Comparison of ENCODE assay signal across 8 mouse cellular contexts in genomic region chr17:23598582-23599552, GRCm38 (mm10). TPM values are rescaled to one million over a fixed set of nuclear protein-coding genes. Genes with fewer than 3 reads are reported as not detected.
DNase-seq lines count a peak whose midpoint lies in the region; ATAC-seq and TF ChIP-seq lines count a peak whose summit lies in the region.

Zfp13 (minus strand) TSS chr17:23599487.

- TF ChIP-seq EP300 in heart, adult 2 months (IDR thresholded peaks at IDR 0.05; ENCODE audit: insufficient read depth, low read depth, low read length) = peak; percentile 61; the same call in 1 of the 2 replicates

- 7% methylated on average over 30 of the region's 31 CpGs for WGBS in embryonic facial prominence, embryonic 14.5 days
- WGBS in heart, adult 2 months = 4% methylated on average over 31 of the region's 31 CpGs
- 9% methylated on average over 31 of the region's 31 CpGs for WGBS in limb, embryonic 13.5 days
- 11% methylated on average over 30 of the region's 31 CpGs for WGBS in midbrain, embryonic 16.5 days

- H3K27ac ChIP-seq in embryonic facial prominence, embryonic 14.5 days (replicated peaks; ENCODE audit: low read depth, low read length) = peak within 1 kb of the TSS; percentile 82
- H3K27ac ChIP-seq in heart, adult 2 months = peak within 1 kb of the TSS; percentile 87
- H3K27ac ChIP-seq in limb, embryonic 13.5 days = peak within 1 kb of the TSS; percentile 92
- peak within 1 kb of the TSS; percentile 56 for H3K27ac ChIP-seq in midbrain, embryonic 16.5 days (ENCODE audit: low read length)

- TF ChIP-seq POLR2A in heart, adult 2 months (IDR thresholded peaks at IDR 0.05; ENCODE audit: insufficient read depth, low read depth, low read length) = peak; percentile 100

- no peaks in the 10 kb centered on the region for H3K79me2 ChIP-seq in heart, adult 2 months (replicated peaks; ENCODE audit: control insufficient read depth, insufficient read depth, low read length)

- no peaks in the 10 kb centered on the region for H3K9me3 ChIP-seq in embryonic facial prominence, embryonic 14.5 days (ENCODE audit: control insufficient read depth, low read length)
- H3K9me3 ChIP-seq in limb, embryonic 13.5 days = no peaks in the 10 kb centered on the region
- no peaks in the 10 kb centered on the region for H3K9me3 ChIP-seq in midbrain, embryonic 16.5 days (replicated peaks; ENCODE audit: control insufficient read depth, low read length, poor library complexity, severe bottlenecking)

- peak within 1 kb of the TSS; percentile 34 for H3K4me3 ChIP-seq in embryonic facial prominence, embryonic 14.5 days (ENCODE audit: low read depth, low read length)
- peak within 1 kb of the TSS; percentile 49 for H3K4me3 ChIP-seq in heart, adult 2 months
- H3K4me3 ChIP-seq in limb, embryonic 13.5 days = peak within 1 kb of the TSS; percentile 48
- H3K4me3 ChIP-seq in midbrain, embryonic 16.5 days (ENCODE audit: low read depth, low read length) = peak within 1 kb of the TSS; percentile 37

- TF ChIP-seq CTCF in heart, adult 2 months (IDR thresholded peaks at IDR 0.05) = no peak

- no peaks in the 10 kb centered on the region; the same call in 1 of the 2 replicates for H3K4me1 ChIP-seq in embryonic facial prominence, embryonic 14.5 days (ENCODE audit: control insufficient read depth, insufficient read depth, low read length)
- H3K4me1 ChIP-seq in heart, adult 2 months (ENCODE audit: control insufficient read depth, insufficient read depth, low read length) = no peaks in the 10 kb centered on the region; the same call in 1 of the 2 replicates
- peaks cover 25% of the 10 kb centered on the region for H3K4me1 ChIP-seq in limb, embryonic 13.5 days
- peaks cover 3% of the 10 kb centered on the region; the same call in 1 of the 2 replicates for H3K4me1 ChIP-seq in midbrain, embryonic 16.5 days (ENCODE audit: control insufficient read depth, insufficient read depth, low read length)

- peak within 1 kb of the TSS; percentile 59 for H3K9ac ChIP-seq in embryonic facial prominence, embryonic 14.5 days (ENCODE audit: low read depth, low read length)
- peak within 1 kb of the TSS; percentile 76 for H3K9ac ChIP-seq in heart, adult 2 months (ENCODE audit: low read depth, low read length)
- peak within 1 kb of the TSS; percentile 70 for H3K9ac ChIP-seq in limb, embryonic 13.5 days
- peak within 1 kb of the TSS; percentile 39 for H3K9ac ChIP-seq in midbrain, embryonic 16.5 days (ENCODE audit: low read depth, low read length)

- H3K4me2 ChIP-seq in embryonic facial prominence, embryonic 14.5 days (ENCODE audit: low read depth, low read length) = peak within 1 kb of the TSS; percentile 61
- peak within 1 kb of the TSS; percentile 76 for H3K4me2 ChIP-seq in limb, embryonic 13.5 days (replicated peaks)
- H3K4me2 ChIP-seq in midbrain, embryonic 16.5 days (ENCODE audit: low read length) = peak within 1 kb of the TSS; percentile 52

- peak; percentile 98 for ATAC-seq in embryonic facial prominence, embryonic 14.5 days (ENCODE audit: low read depth)
- peak; percentile 96 for ATAC-seq in limb, embryonic 13.5 days (ENCODE audit: low FRiP score, low read depth)
- ATAC-seq in midbrain, embryonic 16.5 days = peak; percentile 92

- intact Hi-C loops in heart, adult 2 months (cut with DNase I) = loop anchor here (1.0 kb wide), 1 partner anchor 35 kb away; the partner anchor contains the start of gene Zfp213

- H3K27me3 ChIP-seq in embryonic facial prominence, embryonic 14.5 days (replicated peaks; ENCODE audit: control insufficient read depth, insufficient read depth, low read length) = no peaks in the 10 kb centered on the region
- no peaks in the 10 kb centered on the region for H3K27me3 ChIP-seq in heart, adult 2 months (ENCODE audit: control insufficient read depth, insufficient read depth, low read length)
- no peaks in the 10 kb centered on the region for H3K27me3 ChIP-seq in limb, embryonic 13.5 days
- no peaks in the 10 kb centered on the region for H3K27me3 ChIP-seq in midbrain, embryonic 16.5 days (ENCODE audit: control insufficient read depth, insufficient read depth, low read depth, low read length)

- peak; percentile 97 for DNase-seq in 3T3-L1 (ENCODE audit: low read depth, low spot score)
- DNase-seq in adrenal gland, postnatal 4 days (ENCODE audit: low spot score in 2 of 2) = peak; percentile 49 to 81
- DNase-seq in embryonic facial prominence, embryonic 14.5 days (ENCODE audit: low spot score) = peak; percentile 98
- peak; percentile 85 to 91 for DNase-seq in heart, adult 2 months
- peak; percentile 88 to 93 for DNase-seq in kidney, adult 8-10 months
- peak; percentile 57 to 60 for DNase-seq in spleen, postnatal 14 days (ENCODE audit: low spot score in 2 of 2)

- H3K36me3 ChIP-seq in embryonic facial prominence, embryonic 14.5 days (ENCODE audit: control insufficient read depth, insufficient read depth, low read length) = no peaks in the 10 kb centered on the region
- no peaks in the 10 kb centered on the region; the same call in 1 of the 2 replicates for H3K36me3 ChIP-seq in heart, adult 2 months (ENCODE audit: control insufficient read depth, insufficient read depth, low read length)
- H3K36me3 ChIP-seq in limb, embryonic 13.5 days = no peaks in the 10 kb centered on the region
- no peaks in the 10 kb centered on the region for H3K36me3 ChIP-seq in midbrain, embryonic 16.5 days (ENCODE audit: control insufficient read depth, insufficient read depth, low read length)

RNA-seq across cellular contexts. Expression of gene Zfp13, which starts in this region (rescaled TPM):
- total RNA-seq in adrenal gland, postnatal 4 days (2021) = 10 to 100 TPM; 27.5 to 29.7 TPM
- 11.6 and 11.7 TPM in 2 replicates for polyA plus RNA-seq in embryonic facial prominence, embryonic 14.5 days (2014; fragmentation: Nextera tagmentation; extraction: Ambion mirVana)
- 1 to 10 TPM; 2.2 to 2.8 TPM for total RNA-seq in heart, adult 2 months (2021)
- 3.2 and 3.6 TPM in 2 replicates for polyA plus RNA-seq in heart, adult 2 months (2012; rRNA removed)
- 19.9 and 22.2 TPM in 2 replicates for polyA plus RNA-seq in limb, embryonic 13.5 days (2015; fragmentation: Nextera tagmentation; extraction: Ambion mirVana)
- 28.4 and 29.4 TPM in 2 replicates for polyA plus RNA-seq in midbrain, embryonic 16.5 days (2015; fragmentation: Nextera tagmentation; extraction: Ambion mirVana)

Comparison
In these comparisons a context has a peak if more than half of its experiments do, and no peak if none do; other contexts are left out.
1. Peak in every context shown above with its lines: DNase-seq, ATAC-seq, H3K4me3 ChIP-seq and H3K27ac ChIP-seq.
2. RNA of gene Zfp13 (total RNA-seq): 27.5 to 29.7 TPM in adrenal gland, postnatal 4 days; 2.2 to 2.8 TPM in heart, adult 2 months; every median in the first group is over 4 times any median in the second.